Mouse (Mus musculus): ENCODE results near the gene Map4k3. TPM values are rescaled to one million over a fixed set of nuclear protein-coding genes. Genes with fewer than 3 reads are reported as not detected.
"Not testable (repeated sequence)": the region's sequence is repeated elsewhere in the genome, so short reads cannot be mapped to it uniquely, and the experiment has no call there.

Map4k3 gene
- polyA plus RNA-seq, 1 experiment, result 2.8 TPM

DNA sequence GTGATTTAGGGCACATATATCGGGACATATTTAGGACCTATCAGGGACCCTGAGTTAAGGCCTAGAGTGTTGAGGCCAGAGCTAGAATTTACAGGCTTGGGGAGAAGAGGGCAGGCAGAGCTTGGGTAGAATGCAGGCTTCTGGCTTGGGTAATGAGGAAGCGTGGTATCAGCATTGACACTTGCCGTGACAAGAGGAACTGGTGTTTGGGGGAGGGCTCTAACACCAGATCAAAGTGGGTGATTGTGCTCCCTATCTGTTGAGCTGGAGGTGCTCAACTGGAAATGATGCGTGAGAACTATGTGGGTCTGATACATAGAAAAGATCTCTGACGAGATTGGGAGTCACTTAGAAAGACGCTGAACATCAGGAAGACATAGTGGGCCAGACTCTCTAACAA lies 6.4 kb upstream of the Map4k3 start:
- no peak for TF ChIP-seq POLR2A (IDR thresholded peaks at IDR 0.05; ENCODE audit: borderline replicate concordance, control insufficient read depth, low read depth, low read length)
- no peak for TF ChIP-seq CTCF (IDR thresholded peaks at IDR 0.05; ENCODE audit: control insufficient read depth, insufficient read depth, low read length)
- H3K4me3 ChIP-seq (replicated peaks; ENCODE audit: control insufficient read depth, low read depth, low read length), result no peak overlapping the region
- H3K27ac ChIP-seq (ENCODE audit: control insufficient read depth, insufficient read depth, low read depth, low read length, poor library complexity), result no peak overlapping the region
- no peaks in the 10 kb centered on the region for H3K4me1 ChIP-seq (ENCODE audit: control insufficient read depth, insufficient read depth, low read length)
- WGBS, result 25% methylated on average over 6 of the region's 6 CpGs

DNA sequence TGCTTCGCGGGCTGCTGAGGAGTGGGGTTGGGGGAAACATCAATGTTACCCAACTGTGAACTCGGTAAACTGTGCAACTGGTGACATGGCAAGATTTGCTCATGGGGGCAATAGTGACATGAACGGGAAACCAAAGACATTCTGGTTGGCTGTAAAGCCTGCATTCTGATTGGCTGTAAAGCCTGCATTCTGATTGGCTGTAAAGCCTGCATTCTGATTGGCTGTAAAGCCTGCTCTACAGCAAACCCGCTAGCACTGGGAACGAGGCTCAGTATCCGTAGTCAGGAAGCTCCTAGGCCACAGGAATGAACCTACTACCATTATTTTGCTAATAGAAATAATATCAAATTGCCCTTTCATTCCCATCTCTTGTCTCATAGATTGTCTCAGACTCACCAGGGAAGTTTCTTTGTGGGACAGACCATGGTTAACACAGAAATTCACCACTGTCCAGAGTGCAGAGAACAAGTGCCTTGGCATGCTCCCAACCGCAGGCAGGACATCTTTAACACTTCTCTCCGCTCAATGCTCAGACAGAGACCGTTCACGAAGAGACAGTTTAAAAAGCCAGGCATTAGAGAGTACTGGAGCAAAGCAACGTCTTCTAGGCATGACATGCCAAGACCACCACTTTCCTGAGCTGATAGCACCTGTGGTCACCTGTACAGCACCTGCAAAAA lies 5.0 kb upstream of the Map4k3 start:
- TF ChIP-seq POLR2A (IDR thresholded peaks at IDR 0.05; ENCODE audit: borderline replicate concordance, control insufficient read depth, low read depth, low read length) (no peak), CTCF (IDR thresholded peaks at IDR 0.05; ENCODE audit: control insufficient read depth, insufficient read depth, low read length) (no peak)
- Histone ChIP-seq H3K4me1 (ENCODE audit: control insufficient read depth, insufficient read depth, low read length) (no peaks in the 10 kb centered on the region; the same call in 1 of the 2 replicates), H3K4me3 (replicated peaks; ENCODE audit: control insufficient read depth, low read depth, low read length) (no peak overlapping the region), H3K27ac (ENCODE audit: control insufficient read depth, insufficient read depth, low read depth, low read length, poor library complexity) (no peak overlapping the region)
- WGBS, result 84% methylated on average over 12 of the region's 12 CpGs

DNA sequence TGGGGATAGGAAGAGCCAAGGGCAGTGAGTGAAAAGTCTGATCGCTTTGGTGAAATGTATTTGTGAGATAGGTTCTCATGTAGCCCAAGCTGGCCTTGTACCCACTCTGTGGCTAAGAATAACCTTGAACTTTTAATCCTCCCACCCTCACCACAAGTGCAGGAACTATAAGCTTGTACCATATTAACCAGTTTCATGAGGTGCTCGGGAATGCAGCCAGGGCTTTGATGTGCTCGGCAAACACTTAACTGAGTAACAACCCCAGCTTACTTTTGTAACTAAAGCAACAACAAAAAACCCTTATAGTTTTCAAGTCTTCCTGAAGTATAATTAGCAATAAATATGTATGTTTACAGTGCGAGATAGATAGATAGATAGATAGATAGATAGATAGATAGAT lies 4.0 kb upstream of the Map4k3 start:
- H3K27ac ChIP-seq (ENCODE audit: control insufficient read depth, insufficient read depth, low read depth, low read length, poor library complexity), result no peak overlapping the region
- H3K4me3 ChIP-seq (replicated peaks; ENCODE audit: control insufficient read depth, low read depth, low read length), result no peak overlapping the region
- TF ChIP-seq POLR2A (IDR thresholded peaks at IDR 0.05; ENCODE audit: borderline replicate concordance, control insufficient read depth, low read depth, low read length) (no peak), CTCF (IDR thresholded peaks at IDR 0.05; ENCODE audit: control insufficient read depth, insufficient read depth, low read length) (no peak)
- WGBS, result 85% methylated on average over 4 of the region's 4 CpGs
- no peaks in the 10 kb centered on the region; the same call in 1 of the 2 replicates for H3K4me1 ChIP-seq (ENCODE audit: control insufficient read depth, insufficient read depth, low read length)

DNA sequence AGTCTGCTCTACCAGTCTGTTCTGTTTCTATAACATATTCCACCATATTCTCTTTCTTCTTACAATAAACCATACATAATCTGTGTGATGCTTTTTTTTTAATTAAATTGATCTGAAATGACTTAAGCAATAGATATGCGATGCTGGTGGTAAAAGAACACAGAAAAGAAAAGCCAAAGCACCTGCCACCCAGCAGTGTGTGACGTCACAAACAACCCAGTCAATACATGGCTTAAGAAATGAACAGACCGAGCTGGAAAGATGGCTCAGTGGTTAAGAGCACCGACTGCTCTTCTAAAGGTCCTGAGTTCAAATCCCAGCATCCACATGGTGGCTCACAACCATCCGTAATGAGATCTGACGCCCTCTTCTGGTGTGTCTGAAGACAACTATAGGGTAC lies 2.0 kb upstream of the Map4k3 start:
- not testable (repeated sequence) for H3K4me3 ChIP-seq (replicated peaks; ENCODE audit: control insufficient read depth, low read depth, low read length); H3K4me1 ChIP-seq (ENCODE audit: control insufficient read depth, insufficient read depth, low read length); H3K27ac ChIP-seq (ENCODE audit: control insufficient read depth, insufficient read depth, low read depth, low read length, poor library complexity)
- WGBS, result 83% methylated on average over 6 of the region's 6 CpGs

DNA sequence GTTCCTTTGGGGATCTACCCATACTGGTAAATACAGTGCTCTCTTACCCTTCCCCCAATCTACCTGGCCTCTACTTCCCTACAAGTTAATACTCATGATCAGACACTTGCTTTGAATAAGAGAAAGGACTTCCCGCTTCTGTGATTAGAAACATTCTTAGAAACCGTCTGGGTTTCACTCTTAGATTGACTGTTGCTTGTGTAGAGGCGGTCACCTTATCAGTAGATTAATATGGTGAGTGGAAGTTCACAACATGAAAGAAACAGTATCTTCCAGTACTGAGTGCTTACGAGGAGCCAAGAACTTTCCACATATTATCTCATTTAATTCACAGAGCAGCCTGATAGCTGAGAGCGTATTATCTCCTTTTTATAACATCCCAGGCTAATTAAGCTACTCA lies 1.5 kb upstream of the Map4k3 start:
- Histone ChIP-seq H3K4me1 (ENCODE audit: control insufficient read depth, insufficient read depth, low read length) (no peaks in the 10 kb centered on the region; the same call in 1 of the 2 replicates), H3K4me3 (replicated peaks; ENCODE audit: control insufficient read depth, low read depth, low read length) (no peak overlapping the region), H3K27ac (ENCODE audit: control insufficient read depth, insufficient read depth, low read depth, low read length, poor library complexity) (no peak overlapping the region)
- TF ChIP-seq POLR2A (IDR thresholded peaks at IDR 0.05; ENCODE audit: borderline replicate concordance, control insufficient read depth, low read depth, low read length) (no peak), CTCF (IDR thresholded peaks at IDR 0.05; ENCODE audit: control insufficient read depth, insufficient read depth, low read length) (no peak)
- WGBS, result 54% methylated on average over 5 of the region's 5 CpGs

DNA sequence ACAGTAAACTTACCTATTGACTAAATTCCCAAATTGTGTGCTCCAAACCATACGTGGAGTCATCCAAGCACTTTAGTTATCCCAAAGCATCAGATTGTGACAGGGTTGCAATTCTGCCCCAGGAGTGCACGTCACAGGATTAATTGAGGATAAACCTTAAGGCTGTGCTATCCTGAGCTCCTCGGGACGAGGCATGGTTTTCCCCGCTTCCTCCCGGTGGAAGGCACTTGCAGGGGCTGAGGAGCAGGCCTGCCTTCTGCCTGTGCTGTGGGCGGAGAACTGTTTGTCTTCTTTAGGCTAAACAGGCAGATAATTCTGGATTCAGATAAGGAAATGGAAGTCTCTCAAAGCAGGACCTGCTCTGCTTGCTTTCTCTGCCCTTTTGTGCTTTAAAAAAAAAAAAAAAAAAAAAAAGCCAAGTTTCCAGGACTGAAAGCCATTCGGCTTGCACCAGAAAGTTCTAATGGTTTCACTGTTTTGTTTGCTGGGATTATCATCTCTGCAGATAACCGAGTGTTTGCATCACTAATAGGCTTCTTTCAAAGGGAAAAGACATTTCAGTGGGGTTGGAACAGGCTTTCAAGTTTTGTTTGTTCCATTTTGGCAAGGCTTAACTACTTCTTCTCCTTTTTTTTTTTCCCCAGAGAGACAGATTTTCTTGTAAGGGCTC lies 930 bp upstream of the Map4k3 start:
- Histone ChIP-seq H3K27ac (ENCODE audit: control insufficient read depth, insufficient read depth, low read depth, low read length, poor library complexity) (no peak overlapping the region), H3K4me3 (replicated peaks; ENCODE audit: control insufficient read depth, low read depth, low read length) (no peak overlapping the region), H3K4me1 (ENCODE audit: control insufficient read depth, insufficient read depth, low read length) (no peaks in the 10 kb centered on the region; the same call in 1 of the 2 replicates)
- 73% methylated on average over 9 of the region's 9 CpGs for WGBS
- TF ChIP-seq CTCF (IDR thresholded peaks at IDR 0.05; ENCODE audit: control insufficient read depth, insufficient read depth, low read length), result no peak
- TF ChIP-seq POLR2A (IDR thresholded peaks at IDR 0.05; ENCODE audit: borderline replicate concordance, control insufficient read depth, low read depth, low read length), result no peak

DNA sequence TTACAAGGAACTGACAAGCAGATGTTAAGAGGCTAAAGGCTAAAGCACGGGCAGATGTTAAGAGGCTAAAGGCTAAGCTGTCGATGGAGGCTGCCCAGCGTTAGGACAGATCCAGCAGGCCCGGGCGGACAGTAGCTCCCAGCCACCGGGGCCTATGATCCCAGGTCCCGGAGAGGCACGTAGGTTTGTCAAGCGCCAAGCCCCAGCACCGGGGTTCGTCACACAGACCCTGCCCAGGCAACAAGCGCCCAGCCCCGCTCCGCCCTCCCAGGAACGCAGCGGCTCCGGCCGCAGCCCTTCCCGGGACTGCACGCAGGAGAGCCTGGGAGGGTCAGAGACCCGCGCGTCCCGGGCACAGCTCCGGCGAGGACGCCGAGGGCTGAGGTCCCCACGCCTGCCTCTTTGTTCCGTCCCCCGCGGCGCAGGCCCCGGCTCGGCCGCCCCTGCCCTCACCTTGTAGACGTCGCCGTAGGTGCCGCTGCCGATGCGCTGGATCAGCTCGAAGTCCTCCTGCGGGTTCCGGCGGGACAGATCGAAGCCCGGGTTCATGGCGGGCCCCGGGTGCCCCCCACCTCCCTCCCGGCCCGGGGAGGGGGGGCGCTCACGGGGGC lies 839 bp downstream of the Map4k3 start:
- under 1% methylated on average over 54 of the region's 54 CpGs for WGBS
- no peaks in the 10 kb centered on the region; the same call in 1 of the 2 replicates for H3K4me1 ChIP-seq (ENCODE audit: control insufficient read depth, insufficient read depth, low read length)
- TF ChIP-seq POLR2A (IDR thresholded peaks at IDR 0.05; ENCODE audit: borderline replicate concordance, control insufficient read depth, low read depth, low read length), result no peak
- no peak for TF ChIP-seq CTCF (IDR thresholded peaks at IDR 0.05; ENCODE audit: control insufficient read depth, insufficient read depth, low read length)
- H3K27ac ChIP-seq (ENCODE audit: control insufficient read depth, insufficient read depth, low read depth, low read length, poor library complexity), result no peak overlapping the region; the same call in 1 of the 2 replicates
- H3K4me3 ChIP-seq (replicated peaks; ENCODE audit: control insufficient read depth, low read depth, low read length), result peak overlapping the region; percentile 54

DNA sequence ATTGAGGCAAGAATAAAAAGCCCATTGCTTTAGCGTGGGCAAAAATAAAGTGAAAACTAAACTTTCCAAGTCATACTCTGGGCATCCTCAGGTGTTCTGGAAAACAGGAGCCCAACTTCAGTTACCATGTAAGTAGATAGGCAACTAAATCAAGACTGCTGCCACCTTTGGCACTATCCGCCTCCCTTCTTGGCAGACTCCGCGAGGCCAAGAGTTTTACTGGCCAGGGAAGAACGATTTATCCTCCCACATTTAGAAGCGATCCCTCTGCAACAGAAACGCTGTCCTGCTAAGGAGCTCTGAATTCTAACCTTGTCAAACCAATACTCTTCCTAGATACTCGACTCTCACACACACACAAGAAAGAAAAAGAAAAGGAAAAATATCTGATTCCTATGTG lies 1.5 kb downstream of the Map4k3 start:
- 36% methylated on average over 8 of the region's 8 CpGs for WGBS
- H3K4me1 ChIP-seq (ENCODE audit: control insufficient read depth, insufficient read depth, low read length), result no peaks in the 10 kb centered on the region; the same call in 1 of the 2 replicates
- no peak overlapping the region for H3K27ac ChIP-seq (ENCODE audit: control insufficient read depth, insufficient read depth, low read depth, low read length, poor library complexity)
- TF ChIP-seq CTCF (IDR thresholded peaks at IDR 0.05; ENCODE audit: control insufficient read depth, insufficient read depth, low read length) (no peak), POLR2A (IDR thresholded peaks at IDR 0.05; ENCODE audit: borderline replicate concordance, control insufficient read depth, low read depth, low read length) (no peak)
- no peak overlapping the region for H3K4me3 ChIP-seq (replicated peaks; ENCODE audit: control insufficient read depth, low read depth, low read length)

Measured in bone marrow, adult 2 months (tissue).